Mouse (Mus musculus): ENCODE measurements around the gene Bmp2k.

Gene Bmp2k

DNA sequence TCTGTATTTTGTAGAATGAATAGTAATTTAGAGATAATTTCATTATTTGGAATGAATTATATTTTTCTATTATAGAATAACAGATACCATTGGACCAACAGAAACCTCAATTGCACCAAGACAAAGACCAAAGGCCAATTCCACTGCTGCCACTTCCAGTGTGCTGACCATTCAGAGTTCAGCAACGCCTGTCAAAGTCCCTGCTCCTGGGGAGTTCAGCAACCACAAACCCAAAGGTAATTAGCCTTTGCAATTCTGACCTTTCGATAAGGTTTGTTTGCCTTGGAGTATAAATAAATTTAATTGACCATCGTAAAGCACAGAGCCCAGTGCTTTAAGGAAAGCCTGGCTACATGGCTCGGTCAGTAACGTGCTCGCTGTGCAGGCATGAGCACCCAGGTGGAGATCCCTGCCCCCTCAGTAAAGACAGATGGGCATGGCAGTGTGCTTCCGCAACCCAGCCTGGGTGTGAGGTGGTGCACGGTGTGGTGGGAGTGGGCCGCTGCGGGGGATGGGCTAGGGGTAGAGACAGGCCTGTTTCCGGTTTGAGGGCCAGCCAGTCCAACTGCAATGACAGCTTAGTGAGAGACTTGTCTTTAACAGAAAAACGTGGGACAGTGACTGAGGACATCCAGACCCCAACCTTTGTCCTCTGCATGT is 59.4 kb downstream of the Bmp2k start:
- DNase-seq, result no peak

DNA sequence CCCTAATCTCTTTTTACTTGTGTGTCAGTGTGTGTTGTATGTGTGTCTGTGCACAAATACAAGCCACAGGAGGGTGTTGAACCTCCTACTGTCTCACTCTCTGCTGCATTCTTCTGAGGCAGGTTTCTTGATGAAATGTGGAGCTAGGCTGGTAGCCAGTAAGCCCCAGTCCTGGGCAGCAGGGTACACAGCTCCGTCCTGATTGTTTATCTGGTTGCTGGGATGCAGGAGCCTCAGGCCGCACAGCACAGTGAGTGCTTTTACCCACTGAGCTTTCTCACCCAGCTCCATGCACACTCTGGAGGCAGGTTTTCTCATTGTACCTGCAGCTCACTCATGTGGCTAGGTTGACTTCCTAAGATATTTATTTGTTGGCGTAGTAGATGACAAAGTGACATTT is 63.4 kb downstream of the Bmp2k start:
- no peak for DNase-seq

DNA sequence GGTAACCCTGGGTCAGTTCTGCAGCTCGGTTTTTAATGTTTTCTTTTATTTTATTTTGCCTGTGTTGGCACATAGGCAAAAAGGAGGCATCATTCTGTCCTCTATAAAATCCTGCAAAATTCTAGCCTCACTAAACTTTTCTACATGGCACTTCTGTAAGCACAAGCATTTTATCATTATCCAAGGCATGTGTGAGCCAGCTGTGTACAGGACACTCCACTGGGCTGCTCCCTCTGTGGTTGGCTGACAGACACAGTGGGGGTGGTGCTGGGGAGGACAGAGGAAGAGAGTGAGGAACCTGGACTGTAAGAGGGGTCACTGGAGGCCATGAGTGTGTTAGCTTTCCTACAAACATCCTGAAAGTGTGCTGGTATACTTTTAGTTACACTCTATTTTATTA is 64.6 kb downstream of the Bmp2k start:
- no peak for DNase-seq

DNA sequence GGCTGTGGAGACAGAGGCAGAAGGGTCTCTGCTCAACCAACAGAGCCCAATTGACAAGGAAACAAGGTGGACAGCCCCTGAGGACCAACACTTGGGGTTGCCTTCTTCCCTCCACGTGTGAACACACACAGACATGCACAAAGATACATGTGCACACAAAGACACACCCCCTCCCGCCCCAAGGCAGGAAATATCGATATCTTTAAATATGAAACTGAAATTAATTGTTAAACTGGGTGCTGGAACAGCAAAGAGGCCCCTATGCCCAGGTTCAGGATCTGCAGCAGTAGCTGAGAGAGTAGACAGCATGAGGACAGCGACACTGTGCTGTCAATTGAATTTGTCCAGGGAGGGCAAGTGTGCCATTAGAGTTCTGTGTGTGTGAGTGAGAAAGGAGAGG is 68.3 kb downstream of the Bmp2k start:
- no peak for DNase-seq

DNA sequence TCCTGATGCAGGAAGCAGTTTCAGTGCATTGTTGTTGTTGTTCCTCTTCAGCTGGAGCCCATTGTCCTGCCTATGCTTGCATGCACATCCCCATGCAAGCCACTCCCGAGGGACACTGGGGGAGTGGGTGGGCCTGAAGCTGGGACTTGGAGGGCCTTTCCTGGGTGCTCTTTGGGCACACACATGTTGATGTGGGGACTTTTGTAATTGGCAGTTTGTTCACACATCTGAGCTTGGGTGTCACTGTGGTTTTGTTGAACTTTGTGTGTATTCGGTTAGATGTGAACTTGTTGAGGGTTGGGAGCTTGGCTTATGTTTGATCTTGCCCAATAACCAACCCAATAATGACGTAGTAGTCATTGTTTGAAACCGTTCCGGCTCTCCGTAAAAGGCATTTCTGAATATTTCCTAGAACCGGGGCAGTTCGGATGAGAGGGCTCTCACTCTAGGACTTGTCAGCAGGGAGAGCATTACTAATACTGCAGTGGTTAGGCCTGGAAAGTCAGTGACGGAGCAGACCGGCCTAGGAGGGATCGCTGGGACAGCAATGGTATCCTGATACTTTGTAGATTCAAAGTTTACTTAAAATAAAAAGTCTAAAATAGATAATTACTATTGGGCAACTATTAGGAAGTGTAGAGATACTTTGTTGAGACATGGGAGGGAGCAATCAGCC is 78.1 kb downstream of the Bmp2k start:
- DNase-seq, result no peak

DNA sequence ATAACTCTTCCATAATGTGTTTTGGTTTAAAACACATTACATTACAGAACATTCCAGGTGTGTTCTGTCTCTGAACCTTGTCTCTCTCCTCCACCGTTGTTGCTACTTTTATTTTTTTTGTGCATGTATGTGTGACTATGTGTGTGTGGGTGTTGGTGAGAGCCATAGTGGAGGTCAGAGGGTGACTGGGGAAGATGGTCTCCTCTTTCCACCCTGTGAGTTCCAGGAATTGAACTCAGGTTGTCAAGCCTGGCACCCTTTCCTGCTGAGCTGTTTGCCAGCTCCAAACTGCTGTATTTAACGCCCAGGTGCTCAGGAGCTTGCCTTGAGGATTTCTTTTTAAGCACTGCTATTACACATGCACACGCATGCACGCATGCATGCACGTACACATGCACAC is 78.7 kb downstream of the Bmp2k start:
- no peak for DNase-seq

DNA sequence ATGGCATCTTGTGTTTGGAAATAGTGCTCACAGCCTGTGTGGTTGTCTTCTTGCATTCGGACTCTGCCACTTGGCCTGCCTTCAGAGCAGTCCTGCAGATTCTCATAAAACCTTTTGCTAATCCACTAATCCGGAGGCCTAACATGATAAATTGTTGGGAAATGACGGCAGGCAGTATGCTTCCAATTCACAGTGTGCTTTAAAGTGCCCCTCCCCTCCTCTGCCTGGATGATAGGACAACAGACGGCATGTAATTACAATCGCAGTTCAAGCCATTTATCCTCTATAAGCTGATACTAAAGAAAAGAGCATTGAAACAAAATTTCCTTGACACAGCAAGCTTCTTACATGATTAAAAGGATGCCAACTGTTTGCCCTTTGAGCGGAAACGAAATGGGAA is 80.2 kb downstream of the Bmp2k start:
- DNase-seq, result no peak

DNA sequence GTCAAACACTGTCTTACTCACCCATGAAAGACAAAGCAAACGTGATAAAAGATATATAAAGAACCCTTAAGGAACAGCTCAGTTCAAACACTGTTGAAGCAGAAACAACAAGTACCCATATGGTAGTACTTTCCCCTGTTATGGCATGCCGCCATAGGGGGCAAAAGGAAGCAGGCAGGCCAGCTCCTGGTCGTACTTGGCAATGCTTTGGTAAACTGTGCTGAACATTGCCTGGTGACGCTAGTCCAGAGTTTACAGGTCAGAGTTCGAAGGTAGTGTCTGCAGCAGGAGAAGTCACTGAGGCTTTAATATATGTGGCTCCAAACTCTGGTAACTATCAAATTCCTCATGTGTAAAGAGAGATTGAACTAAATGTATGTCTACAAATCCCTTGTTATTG is 81.2 kb downstream of the Bmp2k start:
- DNase-seq, result no peak

DNA sequence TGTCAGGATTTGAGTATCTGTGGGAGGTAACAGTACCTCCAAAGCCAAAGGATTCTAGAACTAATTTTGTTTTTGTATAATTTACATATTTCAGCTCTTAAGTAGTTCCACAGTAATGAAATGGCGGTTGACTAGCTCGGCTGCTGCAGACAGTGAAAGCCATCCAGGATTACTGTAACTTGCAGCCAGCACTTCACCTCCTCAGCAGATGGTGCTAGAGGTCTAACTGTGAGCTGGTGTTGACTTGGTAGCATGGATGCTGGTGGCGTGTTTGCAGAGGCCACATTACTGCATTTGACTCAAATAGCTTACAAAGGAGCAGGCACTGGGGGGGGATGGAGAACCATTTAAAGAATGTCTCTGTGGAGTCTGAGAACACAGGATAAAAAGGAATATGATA is 84.0 kb downstream of the Bmp2k start:
- peak; percentile 21 for DNase-seq

DNA sequence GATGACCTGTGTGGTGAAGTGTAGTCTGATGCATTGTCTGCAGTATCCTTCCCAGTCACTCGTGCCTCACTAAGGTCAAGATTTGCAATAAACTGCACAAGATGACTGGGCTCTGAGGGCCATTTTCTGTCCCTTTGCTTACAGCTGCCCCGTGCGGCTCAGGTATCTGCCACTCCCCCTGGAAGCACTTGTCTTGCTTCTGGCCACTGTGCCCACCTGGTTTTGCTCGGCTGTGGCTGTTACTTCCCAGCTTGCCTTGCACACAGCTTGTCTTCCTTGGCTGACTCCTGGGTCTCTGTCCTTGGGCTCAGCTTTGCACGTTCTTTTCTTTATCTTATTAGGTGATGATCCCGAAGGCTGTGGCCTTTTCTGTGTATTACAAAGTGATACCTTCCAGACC is 86.2 kb downstream of the Bmp2k start:
- DNase-seq, result no peak

DNA sequence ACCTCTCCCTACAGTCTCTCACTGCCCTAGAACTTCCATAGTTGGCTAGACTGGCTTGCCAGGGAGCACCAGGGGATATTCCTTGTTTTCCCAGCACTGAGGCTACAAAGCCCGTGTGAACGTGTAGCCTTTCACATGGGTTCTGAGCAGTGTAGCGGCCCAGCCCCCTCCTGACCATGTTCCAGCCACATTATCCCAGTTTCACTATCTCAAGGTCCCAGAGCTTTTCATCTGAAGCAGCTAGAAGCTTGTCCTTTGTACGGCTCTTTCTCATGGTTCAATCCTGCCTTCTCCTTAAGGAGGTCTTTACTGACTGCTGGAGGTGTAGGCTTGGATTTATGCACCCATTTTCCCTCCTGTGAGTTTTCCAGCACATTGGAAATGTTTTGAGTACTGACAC is 87.1 kb downstream of the Bmp2k start:
- DNase-seq, result no peak

DNA sequence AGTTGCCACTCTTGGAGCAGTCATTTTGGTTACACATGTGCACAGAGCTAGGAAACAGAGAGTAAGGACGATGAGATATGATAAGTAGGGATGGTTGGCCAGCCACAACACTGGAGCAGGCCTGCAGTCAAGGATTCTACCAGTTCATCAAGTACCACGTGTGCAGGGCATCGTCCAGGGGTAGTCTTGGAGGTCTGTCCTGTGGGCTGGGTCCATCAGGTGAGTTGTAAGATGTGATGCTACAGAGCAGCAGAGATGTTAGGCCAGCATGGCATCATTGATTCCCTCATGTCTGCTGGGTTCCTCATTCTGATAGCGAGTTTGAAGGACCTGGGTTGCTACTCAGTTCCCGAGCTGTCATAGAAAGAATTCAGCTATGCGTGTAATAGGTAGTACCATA is 87.6 kb downstream of the Bmp2k start:
- no peak for DNase-seq

DNA sequence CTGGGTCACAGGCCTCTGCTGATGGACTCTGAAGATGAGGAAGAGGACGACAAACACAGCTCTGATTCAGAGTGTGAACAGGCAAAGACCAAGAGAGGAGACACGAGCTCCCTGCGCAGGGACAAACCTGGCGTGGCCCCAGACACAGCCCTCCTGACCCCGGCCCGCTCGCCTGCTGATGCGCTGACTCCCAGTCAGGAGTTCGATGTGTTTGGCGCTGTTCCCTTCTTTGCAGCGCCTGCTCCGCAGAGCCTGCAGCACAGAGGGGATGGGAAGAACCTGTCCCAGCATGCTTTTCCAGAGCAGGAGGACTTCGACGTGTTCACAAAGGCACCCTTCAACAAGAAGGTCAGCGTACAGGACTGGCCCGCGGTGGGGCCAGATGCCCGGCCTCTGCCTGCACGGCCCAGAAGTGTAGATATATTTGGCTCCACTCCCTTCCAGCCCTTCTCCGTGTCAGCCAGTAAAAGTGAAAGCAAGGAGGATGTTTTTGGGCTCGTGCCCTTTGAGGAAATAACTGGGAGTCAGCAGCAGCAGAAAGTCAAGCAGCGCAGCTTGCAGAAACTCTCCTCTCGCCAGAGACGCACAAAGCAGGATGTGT is 89.6 kb downstream of the Bmp2k start:
- peak; percentile 52 for DNase-seq

DNA sequence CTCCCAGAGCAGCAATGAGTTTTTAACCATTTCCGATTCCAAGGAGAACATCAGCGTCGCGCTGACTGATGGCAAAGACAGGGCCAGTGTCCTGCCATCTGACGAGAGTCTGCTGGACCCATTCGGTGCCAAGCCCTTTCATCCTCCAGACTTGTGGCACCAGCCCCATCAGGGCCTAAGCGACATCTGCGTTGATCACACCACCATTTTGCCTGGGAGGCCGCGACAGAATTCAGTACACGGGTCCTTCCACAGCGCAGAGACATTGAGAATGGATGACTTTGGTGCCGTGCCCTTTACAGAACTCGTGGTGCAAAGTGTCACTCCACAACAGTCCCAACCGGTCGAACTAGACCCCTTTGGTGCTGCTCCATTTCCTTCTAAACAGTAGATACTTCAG is 90.3 kb downstream of the Bmp2k start:
- DNase-seq, result no peak

DNA sequence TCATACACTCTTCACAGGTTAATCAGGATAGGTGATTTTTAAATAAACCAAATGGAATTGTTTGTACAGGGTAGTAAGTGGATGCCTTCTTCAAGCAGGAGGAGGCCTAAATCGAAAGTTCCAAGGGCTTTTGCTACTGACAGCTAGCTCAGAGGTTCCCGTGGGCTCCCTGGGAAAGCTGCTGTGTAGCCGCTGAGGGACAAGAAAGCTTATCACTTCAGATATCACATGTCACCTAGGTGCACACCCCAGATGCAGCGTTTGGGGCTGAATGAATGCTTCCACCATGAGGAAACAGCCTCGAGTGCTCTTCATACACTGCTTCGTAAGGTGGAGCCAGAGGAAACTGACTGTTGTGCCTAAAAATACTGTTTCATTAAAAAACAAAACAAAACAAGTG is 90.7 kb downstream of the Bmp2k start:
- DNase-seq, result no peak

DNA sequence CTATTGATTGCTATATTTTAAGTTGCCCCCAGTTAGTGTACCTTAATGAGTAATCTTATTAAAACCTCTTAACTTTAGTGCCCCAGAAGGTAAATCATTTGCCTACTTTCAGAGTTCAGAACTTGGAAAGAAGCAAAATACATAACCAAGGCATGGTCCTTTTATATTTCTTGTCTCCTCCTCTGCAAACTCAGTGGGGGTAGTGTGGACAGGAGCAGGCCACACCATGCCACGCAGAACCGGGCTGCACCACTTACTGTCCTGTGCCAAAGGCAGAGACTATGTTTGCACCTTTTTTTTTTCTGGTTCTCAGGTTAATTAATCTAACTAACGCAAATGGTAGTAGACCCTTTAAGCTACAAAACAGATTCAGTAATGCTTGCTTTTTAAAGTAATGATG is 91.9 kb downstream of the Bmp2k start:
- DNase-seq, result no peak

DNA sequence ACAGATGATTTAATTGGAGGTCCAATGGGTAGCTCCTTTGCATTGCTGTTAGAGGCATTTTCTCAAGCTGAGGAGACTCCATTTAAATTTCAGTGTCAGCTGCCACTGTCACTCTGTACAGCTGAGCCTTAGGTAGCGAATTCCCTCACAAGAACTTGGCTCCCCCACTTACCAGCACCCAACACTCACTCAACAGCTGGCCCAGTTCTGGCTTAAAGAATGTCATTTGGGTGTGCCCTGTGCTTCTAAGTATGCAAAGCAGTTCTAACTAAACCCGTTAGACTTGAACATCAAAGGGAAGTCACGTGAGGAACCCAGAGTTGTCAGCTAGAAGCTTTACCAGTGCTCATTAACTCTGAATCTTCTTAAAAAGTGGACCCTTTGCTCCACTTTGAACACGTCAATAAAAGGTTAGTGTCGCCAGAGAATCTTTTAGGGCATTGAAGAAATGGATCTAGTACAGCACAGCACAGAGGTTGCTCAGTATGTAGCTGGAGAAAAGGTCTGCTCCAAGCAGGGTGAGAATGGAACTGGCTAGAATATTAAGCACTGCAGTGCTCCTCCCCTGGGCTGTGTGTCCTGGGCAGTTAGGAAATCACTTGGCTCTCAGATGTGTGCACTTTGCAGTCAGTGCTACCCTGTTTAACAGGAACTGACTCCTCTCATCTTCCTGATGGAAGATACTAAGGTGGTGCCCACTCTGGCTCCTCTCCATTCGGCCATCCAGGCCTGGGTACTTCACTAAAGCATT is 92.7 kb downstream of the Bmp2k start:
- DNase-seq, result peak; percentile 42

DNA sequence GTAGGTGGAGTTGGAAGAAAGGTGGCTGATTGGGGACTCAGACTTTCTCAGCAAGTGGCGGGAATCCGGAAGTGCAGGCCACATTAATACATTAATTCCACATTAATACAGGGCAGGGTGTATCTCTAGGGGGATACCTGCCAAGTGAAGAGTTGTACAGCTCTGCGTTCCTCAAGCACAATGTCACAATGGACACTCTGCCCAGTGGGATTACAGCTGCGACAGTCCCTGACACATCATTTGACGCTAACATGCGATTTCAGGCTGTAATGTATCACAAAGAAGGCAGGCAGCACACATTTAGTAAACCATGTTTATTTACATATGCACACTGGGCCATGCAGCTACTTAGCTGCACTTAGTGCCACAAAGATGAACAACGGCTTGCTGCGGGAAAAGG is 95.5 kb downstream of the Bmp2k start:
- DNase-seq, result no peak

DNA sequence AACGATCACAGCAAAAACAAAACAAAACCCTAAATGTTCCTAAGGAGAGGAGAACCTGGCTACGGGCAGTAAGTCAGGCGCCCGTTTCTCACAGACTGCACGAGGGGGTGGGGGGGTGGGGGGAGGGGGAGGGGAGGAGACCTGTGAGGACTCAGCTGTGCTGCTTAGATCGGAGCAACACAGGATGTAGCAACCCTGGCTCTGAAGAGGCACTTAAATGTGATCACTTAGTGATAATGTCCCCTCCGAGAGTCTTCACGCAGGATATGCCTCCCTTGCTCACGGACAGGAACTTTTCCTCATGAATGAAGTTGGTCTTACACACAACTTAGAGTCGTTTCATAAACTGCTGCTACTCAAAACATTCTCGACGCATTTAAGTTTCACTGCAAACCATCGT is 97.8 kb downstream of the Bmp2k start:
- DNase-seq, result no peak

DNA sequence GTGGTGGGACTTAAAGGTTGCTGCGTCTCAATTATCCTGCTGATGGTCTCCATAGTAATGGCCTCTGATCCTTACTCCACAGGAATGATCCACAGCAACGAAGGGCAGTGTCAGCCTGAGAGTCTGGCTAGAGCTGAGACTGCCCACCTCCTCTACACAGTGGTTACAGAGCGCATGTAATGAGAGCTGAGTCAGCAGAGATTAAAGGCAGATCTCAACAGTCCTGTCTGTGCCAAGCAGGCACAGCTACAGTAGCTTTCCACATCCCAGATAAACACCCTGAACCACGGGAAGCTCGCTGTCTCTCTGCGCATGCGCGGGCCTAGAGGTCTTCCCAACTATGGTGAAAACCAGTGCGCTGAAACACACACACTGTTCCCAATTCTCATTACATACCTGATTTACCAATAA is 100.1 kb downstream of the Bmp2k start:
- no peak for DNase-seq

DNA sequence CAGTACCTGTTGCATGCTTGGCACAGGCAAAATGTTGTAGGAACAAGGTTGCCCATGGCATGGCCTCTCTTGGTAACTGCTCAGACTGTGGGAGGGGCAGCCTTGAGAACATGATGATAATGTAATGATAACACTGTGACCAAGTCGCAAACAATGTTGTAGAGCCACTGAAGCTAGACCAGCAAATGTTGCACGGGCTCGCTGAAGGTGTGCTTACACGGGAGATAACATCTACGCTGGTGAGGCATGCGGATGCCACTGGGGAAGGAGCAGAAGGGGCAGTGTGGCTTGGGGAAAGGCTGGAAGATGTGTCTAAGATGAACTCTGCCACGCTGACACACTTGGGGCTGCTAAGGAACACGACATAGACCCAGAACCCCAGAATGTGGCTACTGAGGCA is 102.5 kb downstream of the Bmp2k start:
- no peak for DNase-seq

DNA sequence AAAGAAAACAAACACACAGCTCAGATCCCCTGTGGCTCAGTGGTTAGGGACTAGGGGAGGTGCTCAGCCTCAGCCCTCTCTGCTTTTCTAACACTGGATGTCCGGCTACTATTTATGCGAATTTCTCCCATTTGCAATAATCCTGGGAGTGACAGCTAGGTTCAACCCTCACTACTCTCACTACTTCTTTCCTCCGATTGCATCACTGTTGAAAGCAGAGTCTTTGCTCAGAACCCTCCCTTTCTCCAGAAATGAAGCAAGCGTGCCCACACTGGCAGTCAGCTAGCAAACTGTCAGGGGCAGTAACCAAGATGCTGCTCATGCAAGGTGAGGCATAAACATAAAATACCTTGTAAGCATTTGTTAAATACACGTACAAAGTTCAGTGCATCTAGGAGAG is 110.8 kb downstream of the Bmp2k start:
- no peak for DNase-seq

DNA sequence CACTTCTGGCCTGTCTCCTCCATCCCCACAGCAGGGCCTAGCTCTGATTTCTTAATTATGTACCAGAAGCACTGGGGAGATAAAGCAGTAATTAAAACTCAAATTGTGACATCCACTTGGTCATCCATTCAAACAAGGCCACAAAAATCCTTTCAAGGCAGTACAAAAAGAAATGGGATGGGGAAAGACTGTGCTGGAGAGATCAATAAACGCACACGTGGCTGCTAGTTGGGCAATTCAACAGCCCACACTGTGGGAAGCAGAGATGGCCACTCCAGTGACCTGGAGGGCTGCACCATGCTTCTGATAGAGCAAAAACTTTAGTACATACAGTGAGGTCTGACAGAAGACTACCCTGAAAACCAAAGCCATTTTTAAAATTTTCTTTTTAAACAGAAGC is 112.6 kb downstream of the Bmp2k start:
- no peak for DNase-seq

DNA sequence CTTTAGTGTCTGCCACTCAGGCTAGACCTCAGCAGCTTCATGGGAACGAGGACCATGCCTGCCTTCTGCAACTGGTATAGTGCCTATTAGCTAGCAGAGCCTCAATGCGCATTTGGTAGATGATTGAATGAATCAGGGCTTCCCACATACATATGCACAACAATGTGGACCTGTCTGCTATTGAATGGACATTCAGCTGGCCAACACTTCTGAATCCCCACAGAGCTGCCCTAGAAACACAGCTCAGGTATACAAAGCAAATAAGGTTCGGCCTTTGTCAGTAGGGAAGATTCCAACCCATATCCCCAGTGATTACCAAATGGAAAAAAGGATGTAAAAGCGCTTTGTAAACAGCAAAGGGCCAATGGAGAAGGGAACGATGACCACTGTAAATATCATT is 113.2 kb downstream of the Bmp2k start:
- no peak for DNase-seq

Measured in lung, postnatal 10 days (tissue).